Mouse (Mus musculus) testis, postnatal 14 days (tissue): ENCODE data around the gene Cenpj.

ENCODE experiments used
- DNase-seq: peaks from one replicate; pipeline ENCODE4 v3.0.0; 2021; ENCODE audit warnings: low spot score

The Cenpj gene

GRCm38 (mm10) chr14:56545491-56545890 lies 29.7 kb downstream of the Cenpj start:
- DNase-seq: no peak

GRCm38 (mm10) chr14:56544946-56545345 lies 30.3 kb downstream of the Cenpj start:
- no peak for DNase-seq

- no peak for DNase-seq
These were observed 44.4 kb downstream of the Cenpj start for GRCm38 (mm10) chr14:56530788-56531187.

- no peak for DNase-seq
These were observed 60.5 kb downstream of the Cenpj start for GRCm38 (mm10) chr14:56514775-56515174.

GRCm38 (mm10) chr14:56512084-56512483 lies 63.1 kb downstream of the Cenpj start:
- no peak for DNase-seq

GRCm38 (mm10) chr14:56506743-56507142 lies 68.5 kb downstream of the Cenpj start:
- no peak for DNase-seq

GRCm38 (mm10) chr14:56502407-56502806 lies 72.8 kb downstream of the Cenpj start:
- no peak for DNase-seq

- DNase-seq: no peak
These were observed 85.4 kb downstream of the Cenpj start for GRCm38 (mm10) chr14:56489806-56490205.
